Mouse (Mus musculus): ENCODE data around the gene Tmsb15a. TPM values are rescaled to one million over a fixed set of nuclear protein-coding genes. Genes with fewer than 3 reads are reported as not detected.

Tmsb15a gene
- polyA plus RNA-seq, 1 experiment from 2014 or later = 0.55 TPM

GRCm38 (mm10) chrX:135738730-135739520 lies 13.9 kb upstream of the Tmsb15a start:
- DNase-seq (ENCODE audit: low spot score) (no peak), ATAC-seq (replicated peaks; ENCODE audit: low FRiP score, low TSS enrichment, low read depth) (no peak)
- Histone ChIP-seq H3K9ac (ENCODE audit: low read length) (no peak overlapping the region), H3K4me1 (replicated peaks; ENCODE audit: control insufficient read depth, insufficient read depth, low read length) (no peaks in the 10 kb centered on the region), H3K27me3 (replicated peaks; ENCODE audit: control insufficient read depth, insufficient read depth, low read length) (0 out of 2 replicates have a peak, but pooled peaks cover 2% of the 10 kb centered on the region), H3K36me3 (ENCODE audit: control insufficient read depth, insufficient read depth, low read length) (no peaks in the 10 kb centered on the region), H3K9me3 (ENCODE audit: control insufficient read depth, low read length) (no peaks in the 10 kb centered on the region), H3K4me3 (ENCODE audit: low read depth, low read length) (no peak overlapping the region), H3K27ac (ENCODE audit: low read depth) (no peak overlapping the region), H3K4me2 (ENCODE audit: low read length) (no peak overlapping the region)
- WGBS = 82% methylated on average over 2 of the region's 2 CpGs

GRCm38 (mm10) chrX:135712845-135713244 lies 12.2 kb downstream of the Tmsb15a start:
- Histone ChIP-seq H3K9ac (ENCODE audit: low read length) (no peak overlapping the region), H3K27ac (ENCODE audit: low read depth) (no peak overlapping the region), H3K36me3 (ENCODE audit: control insufficient read depth, insufficient read depth, low read length) (no peaks in the 10 kb centered on the region), H3K9me3 (ENCODE audit: control insufficient read depth, low read length) (no peaks in the 10 kb centered on the region), H3K27me3 (replicated peaks; ENCODE audit: control insufficient read depth, insufficient read depth, low read length) (no peaks in the 10 kb centered on the region), H3K4me1 (replicated peaks; ENCODE audit: control insufficient read depth, insufficient read depth, low read length) (no peaks in the 10 kb centered on the region), H3K4me2 (ENCODE audit: low read length) (no peak overlapping the region), H3K4me3 (ENCODE audit: low read depth, low read length) (no peak overlapping the region)
- WGBS = 87% methylated on average over 2 of the region's 2 CpGs
- no peak for DNase-seq (ENCODE audit: low spot score)
- ATAC-seq (replicated peaks; ENCODE audit: low FRiP score, low TSS enrichment, low read depth) = no peak

GRCm38 (mm10) chrX:135704349-135704748 lies 20.7 kb downstream of the Tmsb15a start:
- H3K4me1 ChIP-seq (replicated peaks; ENCODE audit: control insufficient read depth, insufficient read depth, low read length) = no peaks in the 10 kb centered on the region
- no peaks in the 10 kb centered on the region for H3K36me3 ChIP-seq (ENCODE audit: control insufficient read depth, insufficient read depth, low read length)
- H3K9ac ChIP-seq (ENCODE audit: low read length) = no peak overlapping the region
- no peaks in the 10 kb centered on the region for H3K9me3 ChIP-seq (ENCODE audit: control insufficient read depth, low read length)
- no peak overlapping the region for H3K27ac ChIP-seq (ENCODE audit: low read depth)
- WGBS = 42% methylated on average over 2 of the region's 2 CpGs
- no peak overlapping the region for H3K4me2 ChIP-seq (ENCODE audit: low read length)
- ATAC-seq (replicated peaks; ENCODE audit: low FRiP score, low TSS enrichment, low read depth) = no peak
- no peak overlapping the region for H3K4me3 ChIP-seq (ENCODE audit: low read depth, low read length)
- no peaks in the 10 kb centered on the region for H3K27me3 ChIP-seq (replicated peaks; ENCODE audit: control insufficient read depth, insufficient read depth, low read length)
- DNase-seq (ENCODE audit: low spot score) = no peak

GRCm38 (mm10) chrX:135703111-135703510 lies 21.9 kb downstream of the Tmsb15a start:
- no peaks in the 10 kb centered on the region for H3K4me1 ChIP-seq (replicated peaks; ENCODE audit: control insufficient read depth, insufficient read depth, low read length)
- H3K9ac ChIP-seq (ENCODE audit: low read length) = no peak overlapping the region
- no peaks in the 10 kb centered on the region for H3K9me3 ChIP-seq (ENCODE audit: control insufficient read depth, low read length)
- ATAC-seq (replicated peaks; ENCODE audit: low FRiP score, low TSS enrichment, low read depth) (no peak), DNase-seq (ENCODE audit: low spot score) (no peak)
- no peak overlapping the region for H3K4me2 ChIP-seq (ENCODE audit: low read length)
- H3K27ac ChIP-seq (ENCODE audit: low read depth) = no peak overlapping the region
- no peaks in the 10 kb centered on the region for H3K27me3 ChIP-seq (replicated peaks; ENCODE audit: control insufficient read depth, insufficient read depth, low read length)
- no peaks in the 10 kb centered on the region for H3K36me3 ChIP-seq (ENCODE audit: control insufficient read depth, insufficient read depth, low read length)
- no peak overlapping the region for H3K4me3 ChIP-seq (ENCODE audit: low read depth, low read length)
- 75% methylated on average over 1 of the region's 1 CpGs for WGBS

- DNase-seq (ENCODE audit: low spot score) (no peak), ATAC-seq (replicated peaks; ENCODE audit: low FRiP score, low TSS enrichment, low read depth) (no peak)
- Histone ChIP-seq H3K9ac (ENCODE audit: low read length) (no peak within 1 kb of the TSS), H3K9me3 (ENCODE audit: control insufficient read depth, low read length) (no peaks in the 10 kb centered on the region), H3K27me3 (replicated peaks; ENCODE audit: control insufficient read depth, insufficient read depth, low read length) (0 out of 2 replicates have a peak, but pooled peaks cover 6% of the 10 kb centered on the region), H3K27ac (ENCODE audit: low read depth) (no peak within 1 kb of the TSS), H3K36me3 (ENCODE audit: control insufficient read depth, insufficient read depth, low read length) (no peaks in the 10 kb centered on the region), H3K4me2 (ENCODE audit: low read length) (no peak within 1 kb of the TSS), H3K4me1 (replicated peaks; ENCODE audit: control insufficient read depth, insufficient read depth, low read length) (no peaks in the 10 kb centered on the region), H3K4me3 (ENCODE audit: low read depth, low read length) (no peak within 1 kb of the TSS)
- WGBS = 84% methylated on average over 1 of the region's 1 CpGs
Observed at GRCm38 (mm10) chrX:135693633-135694032, 31.4 kb downstream of the Tmsb15a start, which contains the start of gene Tcp11x2. Tcp11x2 (minus strand) TSS chrX:135693790.

GRCm38 (mm10) chrX:135687802-135688201 lies 37.3 kb downstream of the Tmsb15a start:
- no peaks in the 10 kb centered on the region for H3K4me1 ChIP-seq (replicated peaks; ENCODE audit: control insufficient read depth, insufficient read depth, low read length)
- no peaks in the 10 kb centered on the region for H3K36me3 ChIP-seq (ENCODE audit: control insufficient read depth, insufficient read depth, low read length)
- ATAC-seq (replicated peaks; ENCODE audit: low FRiP score, low TSS enrichment, low read depth) = no peak
- H3K27me3 ChIP-seq (replicated peaks; ENCODE audit: control insufficient read depth, insufficient read depth, low read length) = 0 out of 2 replicates have a peak, but pooled peaks cover 3% of the 10 kb centered on the region
- no peak for DNase-seq (ENCODE audit: low spot score)
- no peak overlapping the region for H3K9ac ChIP-seq (ENCODE audit: low read length)
- H3K4me3 ChIP-seq (ENCODE audit: low read depth, low read length) = no peak overlapping the region
- H3K4me2 ChIP-seq (ENCODE audit: low read length) = no peak overlapping the region
- H3K27ac ChIP-seq (ENCODE audit: low read depth) = no peak overlapping the region
- H3K9me3 ChIP-seq (ENCODE audit: control insufficient read depth, low read length) = no peaks in the 10 kb centered on the region
- 80% methylated on average over 3 of the region's 3 CpGs for WGBS

- H3K27ac ChIP-seq (ENCODE audit: low read depth) = no peak overlapping the region
- no peak overlapping the region for H3K4me3 ChIP-seq (ENCODE audit: low read depth, low read length)
- H3K9me3 ChIP-seq (ENCODE audit: control insufficient read depth, low read length) = no peaks in the 10 kb centered on the region
- no peaks in the 10 kb centered on the region for H3K36me3 ChIP-seq (ENCODE audit: control insufficient read depth, insufficient read depth, low read length)
- no peak overlapping the region for H3K9ac ChIP-seq (ENCODE audit: low read length)
- DNase-seq (ENCODE audit: low spot score) = no peak
- H3K4me1 ChIP-seq (replicated peaks; ENCODE audit: control insufficient read depth, insufficient read depth, low read length) = no peaks in the 10 kb centered on the region
- 86% methylated on average over 2 of the region's 2 CpGs for WGBS
- ATAC-seq (replicated peaks; ENCODE audit: low FRiP score, low TSS enrichment, low read depth) = no peak
- H3K27me3 ChIP-seq (replicated peaks; ENCODE audit: control insufficient read depth, insufficient read depth, low read length) = no peaks in the 10 kb centered on the region
- H3K4me2 ChIP-seq (ENCODE audit: low read length) = no peak overlapping the region
Observed at GRCm38 (mm10) chrX:135681858-135682257, 43.2 kb downstream of the Tmsb15a start.

All from intestine, embryonic 14.5 days (tissue).